ENCODE assay signal across 9 mouse cellular contexts in the genomic region with DNA sequence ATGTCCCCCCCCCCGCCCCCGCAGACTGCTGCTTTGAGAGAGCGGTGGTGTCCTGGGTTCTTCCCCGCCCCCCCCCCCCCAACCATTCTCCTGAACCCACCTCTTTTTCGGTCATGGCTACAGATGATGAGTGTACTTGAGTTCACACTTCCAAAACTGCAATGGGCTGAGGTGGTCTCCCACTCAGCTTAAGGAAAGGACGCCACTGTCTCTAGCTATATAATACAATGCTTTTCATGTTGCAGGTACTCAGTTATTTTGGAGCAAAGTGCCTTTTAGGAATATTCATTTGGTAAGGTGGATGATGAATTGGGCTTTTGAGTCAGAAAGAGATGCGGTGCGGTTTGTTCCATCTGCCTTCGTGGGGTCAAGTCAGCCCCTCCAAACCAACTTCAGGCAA. TPM values are rescaled to one million over a fixed set of nuclear protein-coding genes. Genes with fewer than 3 reads are reported as not detected.
DNase-seq lines count a peak whose midpoint lies in the region; ATAC-seq lines count a peak whose summit lies in the region.
"Had no signal": no experiment of that assay in that cellular context is flagged by ENCODE, and none has a peak within 500 bp of the region (broad histone marks: within the 10 kb centered on the region; RNA-seq: fewer than 3 reads in every experiment).

No protein-coding gene starts in this region.

- peak overlapping the region; percentile 44; the same call in 1 of the 2 replicates for H3K4me3 ChIP-seq in kidney, embryonic 16.5 days (ENCODE audit: low read length)
- peak overlapping the region; percentile 63 for H3K4me3 ChIP-seq in forebrain, embryonic 10.5 days
- peak overlapping the region; percentile 41; the same call in 1 of the 2 replicates for H3K4me3 ChIP-seq in intestine, embryonic 16.5 days (ENCODE audit: low read length)
- H3K4me3 ChIP-seq in neural tube, embryonic 13.5 days, result peak overlapping the region; percentile 49

- H3K9ac ChIP-seq in kidney, embryonic 16.5 days (replicated peaks; ENCODE audit: low read length), result no peak overlapping the region
- H3K9ac ChIP-seq in intestine, embryonic 16.5 days (ENCODE audit: low read depth, low read length), result no peak overlapping the region
- H3K9ac ChIP-seq in neural tube, embryonic 13.5 days, result peak overlapping the region; percentile 68; the same call in 1 of the 2 replicates
- H3K9ac ChIP-seq: liver, embryonic 14.5 days had no signal

- no peak for ATAC-seq in kidney, embryonic 16.5 days (ENCODE audit: low FRiP score, low TSS enrichment)
- ATAC-seq in intestine, embryonic 16.5 days, result no peak
- no peak for ATAC-seq in neural tube, embryonic 13.5 days (ENCODE audit: low read depth)

- no peaks in the 10 kb centered on the region for H3K4me1 ChIP-seq in kidney, embryonic 16.5 days (ENCODE audit: insufficient read depth, low read length)
- H3K4me1 ChIP-seq in forebrain, embryonic 10.5 days, result peaks cover 12% of the 10 kb centered on the region
- peaks cover 4% of the 10 kb centered on the region; the same call in 1 of the 2 replicates for H3K4me1 ChIP-seq in intestine, embryonic 16.5 days (ENCODE audit: control insufficient read depth, insufficient read depth, low read length)
- H3K4me1 ChIP-seq in neural tube, embryonic 13.5 days (replicated peaks), result peaks cover 9% of the 10 kb centered on the region; the same call in 1 of the 2 replicates

- H3K4me2 ChIP-seq in kidney, embryonic 16.5 days (replicated peaks; ENCODE audit: low read depth, low read length), result peak overlapping the region; percentile 63
- peak overlapping the region; percentile 58 for H3K4me2 ChIP-seq in intestine, embryonic 16.5 days (ENCODE audit: low read depth, low read length)
- H3K4me2 ChIP-seq in neural tube, embryonic 13.5 days, result peak overlapping the region; percentile 65

- WGBS in kidney, embryonic 16.5 days, result 33% methylated on average over 9 of the region's 9 CpGs
- WGBS in forebrain, embryonic 10.5 days, result 25% methylated on average over 9 of the region's 9 CpGs
- WGBS in intestine, embryonic 16.5 days, result 44% methylated on average over 9 of the region's 9 CpGs
- WGBS in neural tube, embryonic 13.5 days, result 40% methylated on average over 9 of the region's 9 CpGs

- no peaks in the 10 kb centered on the region for H3K27me3 ChIP-seq in kidney, embryonic 16.5 days (ENCODE audit: insufficient read depth, low read length)
- peaks cover 7% of the 10 kb centered on the region for H3K27me3 ChIP-seq in forebrain, embryonic 10.5 days (ENCODE audit: poor library complexity, severe bottlenecking)
- no peaks in the 10 kb centered on the region for H3K27me3 ChIP-seq in intestine, embryonic 16.5 days (replicated peaks; ENCODE audit: control insufficient read depth, insufficient read depth, low read length)
- no peaks in the 10 kb centered on the region for H3K27me3 ChIP-seq in neural tube, embryonic 13.5 days

- no peaks in the 10 kb centered on the region for H3K36me3 ChIP-seq in kidney, embryonic 16.5 days (ENCODE audit: insufficient read depth, low read length)
- H3K36me3 ChIP-seq in forebrain, embryonic 10.5 days (replicated peaks), result no peaks in the 10 kb centered on the region
- no peaks in the 10 kb centered on the region for H3K36me3 ChIP-seq in intestine, embryonic 16.5 days (ENCODE audit: control insufficient read depth, insufficient read depth, low read length)
- no peaks in the 10 kb centered on the region for H3K36me3 ChIP-seq in neural tube, embryonic 13.5 days

- DNase-seq in kidney, adult 11 months, result no peak
- no peak for DNase-seq in forebrain, embryonic 10.5 days (ENCODE audit: extremely low spot score, low spot score)
- no peak for DNase-seq in spleen, adult 12 weeks (ENCODE audit: low spot score)
- no peak for DNase-seq in embryo, embryonic 10.5 days (ENCODE audit: low spot score)
- DNase-seq in frontal cortex, postnatal 10 days (ENCODE audit: low spot score in 2 of 2), result no peak

- H3K27ac ChIP-seq in kidney, embryonic 16.5 days (ENCODE audit: low read length), result no peak overlapping the region
- no peak overlapping the region; the same call in 1 of the 2 replicates for H3K27ac ChIP-seq in forebrain, embryonic 10.5 days
- H3K27ac ChIP-seq in intestine, embryonic 16.5 days (ENCODE audit: low read length), result no peak overlapping the region
- no peak overlapping the region for H3K27ac ChIP-seq in neural tube, embryonic 13.5 days (replicated peaks)
- H3K27ac ChIP-seq: liver, embryonic 14.5 days had no signal

- peaks cover 10% of the 10 kb centered on the region; the same call in 1 of the 2 replicates for H3K9me3 ChIP-seq in kidney, embryonic 16.5 days (ENCODE audit: low read length)
- peaks cover 11% of the 10 kb centered on the region; the same call in 1 of the 2 replicates for H3K9me3 ChIP-seq in forebrain, embryonic 10.5 days
- H3K9me3 ChIP-seq in intestine, embryonic 16.5 days (ENCODE audit: control insufficient read depth, low read length), result no peaks in the 10 kb centered on the region
- H3K9me3 ChIP-seq in neural tube, embryonic 13.5 days, result peaks cover 12% of the 10 kb centered on the region; the same call in 1 of the 2 replicates

RNA-seq across cellular contexts. Expression of a gene that starts 0.3 kb away (rescaled TPM):
- polyA plus RNA-seq in kidney, embryonic 16.5 days (2015; fragmentation: Nextera tagmentation; extraction: Ambion mirVana), result 0.16 and 0.49 TPM in 2 replicates
- polyA plus RNA-seq in forebrain, embryonic 10.5 days (2016; fragmentation: Nextera tagmentation; extraction: Ambion mirVana), result 0.28 and 0.48 TPM in 2 replicates
- polyA plus RNA-seq in intestine, embryonic 16.5 days (2015; fragmentation: Nextera tagmentation; extraction: Ambion mirVana), result 1.2 and 1.8 TPM in 2 replicates
- polyA plus RNA-seq in neural tube, embryonic 13.5 days (2015; fragmentation: Nextera tagmentation; extraction: Ambion mirVana), result 2.6 and 2.7 TPM in 2 replicates

RNA-seq across cellular contexts. Expression of a gene that starts 48.5 kb away (rescaled TPM):
- polyA plus RNA-seq in kidney, embryonic 16.5 days (2015; fragmentation: Nextera tagmentation; extraction: Ambion mirVana), result 14.5 and 18.2 TPM in 2 replicates
- 22.7 and 23.6 TPM in 2 replicates for polyA plus RNA-seq in forebrain, embryonic 10.5 days (2016; fragmentation: Nextera tagmentation; extraction: Ambion mirVana)
- 52.2 and 57.8 TPM in 2 replicates for polyA plus RNA-seq in intestine, embryonic 16.5 days (2015; fragmentation: Nextera tagmentation; extraction: Ambion mirVana)
- 23.8 and 27.0 TPM in 2 replicates for polyA plus RNA-seq in neural tube, embryonic 13.5 days (2015; fragmentation: Nextera tagmentation; extraction: Ambion mirVana)
